Mouse (Mus musculus) intestine, postnatal 0 days (tissue): Measurements from ENCODE around the gene Lmntd1. TPM values are rescaled to one million over a fixed set of nuclear protein-coding genes. Genes with fewer than 3 reads are reported as not detected.

Source experiments
- ATAC-seq: fragments of 200-750 bp; cut with Nextera tagmentation; 2 replicates; pipeline ENCODE4 v1.8.0; 2017; ENCODE audit warnings: mild to moderate bottlenecking, moderate TSS enrichment, moderate library complexity
- H3K27ac ChIP-seq: fragments of 300-500 bp; sonication (generic); 2 replicates; pipeline ENCODE4 v1.5.1; 2014; ENCODE audit warnings: mild to moderate bottlenecking, low read depth, low read length, moderate library complexity
- H3K27me3 ChIP-seq: fragments of 300-500 bp; sonication (generic); replicated peaks from 2 replicates; pipeline ENCODE4 v1.6.1; 2014; ENCODE audit warnings: low read length, mixed read lengths; ENCODE audit not compliant: control insufficient read depth, insufficient read depth
- H3K36me3 ChIP-seq: fragments of 300-500 bp; sonication (generic); 2 replicates; pipeline ENCODE4 v1.6.1; 2014; ENCODE audit warnings: mild to moderate bottlenecking, moderate library complexity; ENCODE audit not compliant: control insufficient read depth, insufficient read depth
- H3K4me1 ChIP-seq: fragments of 300-500 bp; sonication (generic); replicated peaks from 2 replicates; pipeline ENCODE4 v1.6.1; 2014; ENCODE audit warnings: antibody characterized with exemption, low read length, mixed read lengths; ENCODE audit not compliant: control insufficient read depth, insufficient read depth
- H3K4me2 ChIP-seq: fragments of 300-500 bp; sonication (generic); replicated peaks from 2 replicates; pipeline ENCODE4 v1.6.1; 2014; ENCODE audit warnings: low read depth, mild to moderate bottlenecking, moderate library complexity
- H3K4me3 ChIP-seq: fragments of 300-500 bp; sonication (generic); 2 replicates; pipeline ENCODE4 v1.5.1; 2014; ENCODE audit warnings: low read depth, low read length
- H3K9ac ChIP-seq: fragments of 300-500 bp; sonication (generic); 2 replicates; pipeline ENCODE4 v1.6.1; 2014; ENCODE audit warnings: mild to moderate bottlenecking, low read depth, low read length
- H3K9me3 ChIP-seq: fragments of 300-500 bp; sonication (generic); 2 replicates; pipeline ENCODE4 v1.6.1; 2016; ENCODE audit warnings: mixed run types; ENCODE audit not compliant: control insufficient read depth
- CTCF ChIP-seq: sonication (generic); IDR thresholded peaks from 2 replicates; pipeline ENCODE4 v1.5.1; 2016; ENCODE audit warnings: low read depth, mild to moderate bottlenecking, control low read depth, antibody characterized with exemption, moderate library complexity
- WGBS: fragments of 180-500 bp; shearing (Covaris S2); extraction: QIAGEN DNeasy Blood & Tissue Kit; methylation state at CpG from one replicate; pipeline ENCODE4 v1.1.7; 2014; 5-methylcytosine and 5-hydroxymethylcytosine counted together
- polyA plus RNA-seq: library from polyadenylated mRNA; unstranded; fragments of >200 nt; fragmentation: Nextera tagmentation; extraction: Ambion mirVana; gene quantifications from 2 replicates; pipeline ENCODE4 v1.2.1, GENCODE M21; 2015

Gene Lmntd1
- polyA plus RNA-seq, 1 experiment from 2014 or later: 0.61 TPM

- no peak overlapping the region for H3K4me3 ChIP-seq
- 0 out of 2 replicates have a peak overlapping the region, but pooled peaks have one; percentile 9 for H3K4me2 ChIP-seq
- no peak for TF ChIP-seq CTCF
- no peak overlapping the region for H3K27ac ChIP-seq
- 16% methylated on average over 7 of the region's 7 CpGs for WGBS
- H3K9me3 ChIP-seq: no peaks in the 10 kb centered on the region
- no peaks in the 10 kb centered on the region for H3K36me3 ChIP-seq
- H3K9ac ChIP-seq: no peak overlapping the region
- no peaks in the 10 kb centered on the region for H3K27me3 ChIP-seq
- peak; percentile 63; the same call in 1 of the 2 replicates for ATAC-seq
- peaks cover 3% of the 10 kb centered on the region; the same call in 1 of the 2 replicates for H3K4me1 ChIP-seq
Measured at GRCm38 (mm10) chr6:145324470-145324869, 289.6 kb downstream of the Lmntd1 start.

DNA sequence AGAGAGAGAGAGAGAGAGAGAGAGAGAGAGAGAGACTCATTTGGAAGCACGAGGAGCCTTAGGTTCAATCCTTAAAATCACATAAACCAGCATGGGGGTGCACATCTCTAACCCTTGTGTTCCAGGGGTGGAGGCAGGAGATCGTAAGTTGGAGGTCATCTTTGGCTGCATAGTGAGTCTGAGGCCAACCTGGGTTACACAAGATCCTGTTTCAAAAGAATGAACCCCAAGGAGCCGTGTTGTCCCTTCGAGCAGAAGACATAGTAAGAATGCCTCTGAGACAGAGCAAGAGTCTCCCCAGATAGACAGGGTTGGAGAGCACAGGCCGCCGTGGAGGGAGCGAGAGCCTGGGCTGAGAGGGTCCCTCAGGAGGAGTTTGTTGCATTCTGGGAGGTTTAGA, 291.9 kb downstream of the Lmntd1 start:
- Histone ChIP-seq H3K9ac (no peak overlapping the region), H3K27ac (no peak overlapping the region), H3K9me3 (no peaks in the 10 kb centered on the region), H3K4me3 (no peak overlapping the region), H3K36me3 (no peaks in the 10 kb centered on the region), H3K27me3 (no peaks in the 10 kb centered on the region), H3K4me2 (no peak overlapping the region), H3K4me1 (peaks cover 3% of the 10 kb centered on the region; the same call in 1 of the 2 replicates)
- 87% methylated on average over 7 of the region's 7 CpGs for WGBS
- no peak for TF ChIP-seq CTCF
- no peak for ATAC-seq

DNA sequence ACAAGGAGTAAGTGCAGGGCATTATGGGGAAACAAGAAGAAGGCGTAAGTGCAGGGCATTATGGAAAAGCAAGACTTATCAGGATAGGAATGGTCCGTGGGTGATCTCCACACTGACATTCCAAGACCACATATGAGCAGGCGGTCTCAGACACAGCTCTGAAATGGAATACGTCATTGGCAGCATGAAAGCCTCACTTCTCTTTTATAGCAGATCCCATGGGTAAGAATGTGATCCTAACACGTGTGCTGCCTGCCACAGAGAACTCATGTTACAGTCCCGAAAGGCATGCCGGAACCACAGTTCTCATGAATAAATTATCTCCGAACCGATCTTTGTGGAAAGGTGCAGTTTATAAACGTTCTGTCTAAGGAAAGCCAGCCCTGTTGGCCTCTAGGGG, 294.0 kb downstream of the Lmntd1 start:
- ATAC-seq: no peak

More for the DNA sequence above, 294.0 kb downstream of the Lmntd1 start:
- H3K4me2 ChIP-seq: no peak overlapping the region
- peaks cover under 1% of the 10 kb centered on the region; the same call in 1 of the 2 replicates for H3K4me1 ChIP-seq
- no peak for TF ChIP-seq CTCF
- no peaks in the 10 kb centered on the region for H3K27me3 ChIP-seq
- no peaks in the 10 kb centered on the region for H3K36me3 ChIP-seq
- H3K9me3 ChIP-seq: no peaks in the 10 kb centered on the region
- no peak overlapping the region for H3K9ac ChIP-seq
- H3K27ac ChIP-seq: no peak overlapping the region
- 91% methylated on average over 10 of the region's 10 CpGs for WGBS
- H3K4me3 ChIP-seq: no peak overlapping the region

Other genes with a start within 250 kb of the Lmntd1 start
- not detected in 2 replicates for gene Tuba3b, start 1.4 kb upstream of the Lmntd1 start, polyA plus RNA-seq
- gene Rassf8, start 132.4 kb upstream of the Lmntd1 start, polyA plus RNA-seq: 3.3 and 4.4 TPM in 2 replicates